Mouse (Mus musculus): ENCODE results near the gene Iscu. TPM values are rescaled to one million over a fixed set of nuclear protein-coding genes. Genes with fewer than 3 reads are reported as not detected.

The Iscu gene
- polyA plus RNA-seq (2014; fragmentation: Illumina TruSeq; extraction: RNeasy Lipid Tissue Mini Kit (QIAGEN cat#74804); ENCODE audit: low read depth, low replicate concordance) = 14.9 TPM

GRCm38 (mm10) chr5:113772450-113772895 is at the start of gene Iscu, which contains the start of gene Sart3:
Gene Iscu, plus strand, starts transcription at chr5:113772748.
Gene Sart3, minus strand, starts transcription at chr5:113772510.

DNA sequence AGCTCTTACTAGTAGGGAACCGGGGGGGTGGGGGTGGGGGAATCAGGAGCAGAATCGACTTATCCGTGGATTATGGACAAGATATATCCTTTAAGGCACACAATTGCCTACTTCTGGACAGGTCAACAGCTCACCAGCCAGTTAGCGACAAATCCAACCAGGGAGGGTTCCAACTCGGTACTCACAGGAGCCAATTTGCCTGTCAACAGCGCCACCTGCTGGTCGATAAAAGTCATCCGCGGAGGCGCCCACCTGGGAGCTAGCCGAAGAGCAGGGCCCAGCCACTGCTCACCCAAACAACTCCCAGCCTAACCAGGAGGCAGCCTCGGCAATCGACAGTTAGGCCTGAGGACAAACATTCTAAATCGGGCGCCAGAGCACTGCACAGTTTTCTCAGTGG is 48.1 kb upstream of the Iscu start, which contains the start of gene 1700069L16Rik:
Gene 1700069L16Rik (minus strand): TSS at position 327 of the 400 bp plus-strand sequence.

GRCm38 (mm10) chr5:113735345-113736112 is 37.0 kb upstream of the Iscu start, which contains the start of gene Ficd:
Gene Ficd, plus strand, starts transcription at chr5:113735803.

DNA sequence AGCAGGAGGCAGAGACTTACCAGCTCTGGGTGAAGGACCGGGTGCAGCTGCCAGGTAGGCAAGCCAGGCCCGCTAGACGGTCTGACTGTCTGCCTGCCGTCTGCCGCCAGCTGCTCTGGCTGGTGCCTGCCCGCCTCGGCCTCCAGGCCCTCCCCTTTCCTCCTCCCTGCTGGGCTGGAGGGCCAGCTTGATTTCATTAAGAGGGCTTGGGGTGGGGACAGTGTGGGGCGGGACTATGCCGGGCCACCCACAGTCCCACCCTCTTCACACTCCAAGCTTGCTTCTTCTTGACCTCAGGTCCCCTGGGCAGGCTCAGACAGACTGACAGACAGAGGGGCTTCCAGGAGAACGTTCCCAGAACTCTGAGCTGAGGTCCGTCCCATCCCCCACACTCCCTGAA is 27.7 kb downstream of the Iscu start, which contains the start of gene Tmem119:
Gene Tmem119 (minus strand): TSS at position 237 of the 400 bp plus-strand sequence.

Other genes with a start within 250 kb of the Iscu start
- gene Cmklr1, start 122.3 kb upstream of the Iscu start, polyA plus RNA-seq (2014; fragmentation: Illumina TruSeq; extraction: RNeasy Lipid Tissue Mini Kit (QIAGEN cat#74804); ENCODE audit: low read depth, low replicate concordance) = 0.66 TPM
- gene 1700069L16Rik, start 48.0 kb upstream of the Iscu start, polyA plus RNA-seq (2014; fragmentation: Illumina TruSeq; extraction: RNeasy Lipid Tissue Mini Kit (QIAGEN cat#74804); ENCODE audit: low read depth, low replicate concordance) = not detected
- 2.8 TPM for gene Ficd, start 36.9 kb upstream of the Iscu start, polyA plus RNA-seq (2014; fragmentation: Illumina TruSeq; extraction: RNeasy Lipid Tissue Mini Kit (QIAGEN cat#74804); ENCODE audit: low read depth, low replicate concordance)
- gene Sart3, start 238 bp upstream of the Iscu start, polyA plus RNA-seq (2014; fragmentation: Illumina TruSeq; extraction: RNeasy Lipid Tissue Mini Kit (QIAGEN cat#74804); ENCODE audit: low read depth, low replicate concordance) = 2.6 TPM
- gene Tmem119, start 27.8 kb downstream of the Iscu start, polyA plus RNA-seq (2014; fragmentation: Illumina TruSeq; extraction: RNeasy Lipid Tissue Mini Kit (QIAGEN cat#74804); ENCODE audit: low read depth, low replicate concordance) = 1.3 TPM
- gene Selplg, start 59.9 kb downstream of the Iscu start, polyA plus RNA-seq (2014; fragmentation: Illumina TruSeq; extraction: RNeasy Lipid Tissue Mini Kit (QIAGEN cat#74804); ENCODE audit: low read depth, low replicate concordance) = 0.19 TPM
- gene Coro1c, start 136.0 kb downstream of the Iscu start, polyA plus RNA-seq (2014; fragmentation: Illumina TruSeq; extraction: RNeasy Lipid Tissue Mini Kit (QIAGEN cat#74804); ENCODE audit: low read depth, low replicate concordance) = 28.0 TPM
- 1.7 TPM for gene Ssh1, start 221.1 kb downstream of the Iscu start, polyA plus RNA-seq (2014; fragmentation: Illumina TruSeq; extraction: RNeasy Lipid Tissue Mini Kit (QIAGEN cat#74804); ENCODE audit: low read depth, low replicate concordance)
- gene Dao, start 231.0 kb downstream of the Iscu start, polyA plus RNA-seq (2014; fragmentation: Illumina TruSeq; extraction: RNeasy Lipid Tissue Mini Kit (QIAGEN cat#74804); ENCODE audit: low read depth, low replicate concordance) = not detected